13 mouse cellular contexts compared by ENCODE assay signal in genomic region chr6:92390321-92390720, GRCm38 (mm10).
DNase-seq lines count a peak whose midpoint lies in the region; TF ChIP-seq lines count a peak whose summit lies in the region.
"Had no signal": no experiment of that assay in that cellular context is flagged by ENCODE, and none has a peak within 500 bp of the region (broad histone marks: within the 10 kb centered on the region; RNA-seq: fewer than 3 reads in every experiment).

No protein-coding gene starts in this region.

- H3K4me3 ChIP-seq in layer of hippocampus, adult 2 months = no peak overlapping the region
- H3K4me3 ChIP-seq: forebrain, embryonic 12.5 days; heart, adult 2 months; liver, embryonic 12.5 days; midbrain, embryonic 10.5 days; stomach, embryonic 15.5 days had no signal

- DNase-seq in cerebellum, adult 11 months = peak; percentile 1
- DNase-seq in cerebellum, postnatal 4 days (ENCODE audit: low spot score in 2 of 2) = no peak
- DNase-seq in layer of hippocampus, adult 2 months (ENCODE audit: low spot score in 2 of 2) = peak in 1 of 2 experiments; percentile 48
- DNase-seq in layer of hippocampus, postnatal 25 days (ENCODE audit: extremely low spot score in 1 of 2, low spot score in 1 of 2) = no peak
- peak; percentile 61 to 67 for DNase-seq in cerebellum, postnatal 25 days
- DNase-seq in layer of hippocampus, adult 9-11 months = peak; percentile 51
- no peak for DNase-seq in embryo, embryonic 11 days
- DNase-seq in testis, postnatal 14 days (ENCODE audit: low spot score) = no peak

- peak overlapping the region; percentile 64 for H3K27ac ChIP-seq in layer of hippocampus, adult 2 months
- H3K27ac ChIP-seq: forebrain, embryonic 12.5 days; heart, adult 2 months; liver, embryonic 12.5 days; midbrain, embryonic 10.5 days; stomach, embryonic 15.5 days had no signal

- TF ChIP-seq CTCF in layer of hippocampus, adult 2 months (conservative IDR thresholded peaks at IDR 0.05) = no peak

Comparison
In these comparisons a context has a peak if more than half of its experiments do, and no peak if none do; other contexts are left out.
1. DNase-seq: peak in cerebellum, adult 11 months (single experiment), cerebellum, postnatal 25 days (2 of 2) and layer of hippocampus, adult 9-11 months (single experiment); none in cerebellum, postnatal 4 days (0 of 2), layer of hippocampus, postnatal 25 days (0 of 2), embryo, embryonic 11 days (single experiment) and testis, postnatal 14 days (single experiment).